Mouse (Mus musculus) limb, embryonic 11.5 days (tissue): ENCODE measurements around the gene Arsa. TPM values are rescaled to one million over a fixed set of nuclear protein-coding genes. Genes with fewer than 3 reads are reported as not detected.

Experiments
- ATAC-seq: fragments of 200-750 bp; cut with Nextera tagmentation; 2 replicates; pipeline ENCODE4 v1.8.0; 2017; ENCODE audit warnings: low read depth; ENCODE audit not compliant: insufficient number of reproducible peaks, low FRiP score, low TSS enrichment
- DNase-seq: peaks from one replicate; pipeline ENCODE4 v3.0.0-alpha.2; 2015; ENCODE audit warnings: low spot score
- H3K27ac ChIP-seq: fragments of 300-500 bp; sonication (generic); replicated peaks from 2 replicates; pipeline ENCODE4 v1.5.1; 2014; ENCODE audit warnings: low read depth, mild to moderate bottlenecking, low read length
- H3K27me3 ChIP-seq: fragments of 300-500 bp; sonication (generic); 2 replicates; pipeline ENCODE4 v1.6.1; 2014; ENCODE audit warnings: mild to moderate bottlenecking, low read length, mixed read lengths; ENCODE audit not compliant: control insufficient read depth, insufficient read depth
- H3K36me3 ChIP-seq: fragments of 300-500 bp; sonication (generic); 2 replicates; pipeline ENCODE4 v1.6.1; 2014; ENCODE audit warnings: mild to moderate bottlenecking, low read length, moderate library complexity, mixed read lengths; ENCODE audit not compliant: control insufficient read depth, insufficient read depth
- H3K4me1 ChIP-seq: fragments of 300-500 bp; sonication (generic); 2 replicates; pipeline ENCODE4 v1.6.1; 2014; ENCODE audit warnings: low read length, mixed read lengths; ENCODE audit not compliant: control insufficient read depth, insufficient read depth
- H3K4me2 ChIP-seq: fragments of 300-500 bp; sonication (generic); 2 replicates; pipeline ENCODE4 v1.6.1; 2014; ENCODE audit warnings: low read depth, mild to moderate bottlenecking, moderate library complexity; ENCODE audit not compliant: severe bottlenecking
- H3K4me3 ChIP-seq: fragments of 300-500 bp; sonication (generic); 2 replicates; pipeline ENCODE4 v1.5.1; 2014; ENCODE audit warnings: low read depth, low read length
- H3K9ac ChIP-seq: fragments of 300-500 bp; sonication (generic); 2 replicates; pipeline ENCODE4 v1.6.1; 2014; ENCODE audit warnings: mild to moderate bottlenecking, low read length
- H3K9me3 ChIP-seq: fragments of 300-500 bp; sonication (generic); 2 replicates; pipeline ENCODE4 v1.6.1; 2016; ENCODE audit warnings: low read length; ENCODE audit not compliant: control insufficient read depth
- WGBS: fragments of 180-500 bp; shearing (Covaris S2); extraction: QIAGEN DNeasy Blood & Tissue Kit; methylation state at CpG from one replicate; pipeline ENCODE4 v1.1.7; 2014; 5-methylcytosine and 5-hydroxymethylcytosine counted together
- polyA plus RNA-seq: library from polyadenylated mRNA; unstranded; fragments of >200 nt; fragmentation: Nextera tagmentation; extraction: Ambion mirVana; gene quantifications from 2 replicates; pipeline ENCODE4 v1.2.1, GENCODE M21; 2014

Arsa gene
- polyA plus RNA-seq, 1 experiment from 2014 or later: 8.4 TPM

- no peaks in the 10 kb centered on the region for H3K36me3 ChIP-seq
- 0 out of 2 replicates have a peak, but pooled peaks cover 2% of the 10 kb centered on the region for H3K27me3 ChIP-seq
- no peak overlapping the region for H3K4me3 ChIP-seq
- WGBS: 85% methylated on average over 7 of the region's 7 CpGs
- DNase-seq (no peak), ATAC-seq (no peak)
- H3K9ac ChIP-seq: no peak overlapping the region
- no peaks in the 10 kb centered on the region for H3K9me3 ChIP-seq
- no peaks in the 10 kb centered on the region for H3K4me1 ChIP-seq
- no peak overlapping the region for H3K4me2 ChIP-seq
- no peak overlapping the region for H3K27ac ChIP-seq
These were observed 17.4 kb downstream of the Arsa start for GRCm38 (mm10) chr15:89459821-89460220.

GRCm38 (mm10) chr15:89458942-89459341 lies 18.3 kb downstream of the Arsa start:
- H3K27ac ChIP-seq: no peak overlapping the region
- no peak overlapping the region for H3K9ac ChIP-seq
- no peaks in the 10 kb centered on the region for H3K9me3 ChIP-seq
- DNase-seq (no peak), ATAC-seq (no peak)
- H3K4me2 ChIP-seq: no peak overlapping the region
- H3K27me3 ChIP-seq: peaks cover 3% of the 10 kb centered on the region
- 92% methylated on average over 15 of the region's 15 CpGs for WGBS
- H3K4me1 ChIP-seq: no peaks in the 10 kb centered on the region
- no peaks in the 10 kb centered on the region for H3K36me3 ChIP-seq
- no peak overlapping the region for H3K4me3 ChIP-seq

- ATAC-seq (no peak), DNase-seq (no peak)
- H3K36me3 ChIP-seq: no peaks in the 10 kb centered on the region
- H3K4me3 ChIP-seq: no peak overlapping the region
- no peak overlapping the region for H3K4me2 ChIP-seq
- no peak overlapping the region for H3K27ac ChIP-seq
- no peak overlapping the region for H3K9ac ChIP-seq
- peaks cover 8% of the 10 kb centered on the region for H3K27me3 ChIP-seq
- H3K9me3 ChIP-seq: no peaks in the 10 kb centered on the region
- 0 out of 2 replicates have a peak, but pooled peaks cover 4% of the 10 kb centered on the region for H3K4me1 ChIP-seq
- WGBS: 78% methylated on average over 6 of the region's 6 CpGs
These were observed 21.6 kb downstream of the Arsa start for GRCm38 (mm10) chr15:89455642-89456041.

- H3K27ac ChIP-seq: no peak overlapping the region
- H3K4me1 ChIP-seq: 0 out of 2 replicates have a peak, but pooled peaks cover 4% of the 10 kb centered on the region
- H3K4me2 ChIP-seq: no peak overlapping the region
- WGBS: 33% methylated on average over 4 of the region's 6 CpGs
- H3K9me3 ChIP-seq: no peaks in the 10 kb centered on the region
- no peak overlapping the region for H3K9ac ChIP-seq
- DNase-seq: no peak
- H3K36me3 ChIP-seq: no peaks in the 10 kb centered on the region
- H3K27me3 ChIP-seq: peaks cover 8% of the 10 kb centered on the region
- ATAC-seq: no peak
- H3K4me3 ChIP-seq: no peak overlapping the region
These were observed 22.4 kb downstream of the Arsa start for GRCm38 (mm10) chr15:89454857-89455256.

DNA sequence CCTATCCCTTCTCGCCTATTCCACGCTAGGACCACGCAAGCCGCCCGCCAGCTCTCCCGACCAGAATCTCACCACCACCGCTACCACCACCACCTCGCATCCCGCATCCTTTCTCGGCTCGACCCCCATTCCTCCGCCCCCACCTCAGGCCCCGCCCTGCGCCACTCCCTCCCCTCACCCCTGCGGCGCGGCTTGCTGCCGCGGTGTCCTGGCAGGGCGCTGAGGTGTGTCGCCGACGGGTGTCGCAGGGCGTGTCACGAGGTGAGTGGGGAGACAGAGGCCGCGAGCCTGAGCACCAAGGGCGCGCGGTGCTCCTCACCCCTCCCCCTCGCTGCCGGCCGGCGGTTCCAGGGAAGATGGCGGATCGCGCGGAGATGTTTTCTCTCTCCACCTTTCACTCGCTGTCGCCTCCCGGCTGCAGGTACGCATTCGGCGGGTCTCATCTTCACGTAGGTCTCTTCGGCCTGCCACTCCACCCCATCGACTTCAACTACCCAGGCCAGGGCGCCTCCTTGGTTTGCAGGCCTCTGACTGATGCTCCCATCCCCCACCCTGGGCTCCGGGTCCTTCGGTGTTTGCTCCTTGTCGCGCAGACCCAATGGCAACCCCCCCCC lies 23.3 kb downstream of the Arsa start, which contains the start of gene Mapk8ip2:
Gene Mapk8ip2, plus strand, starts transcription at position 49 of the 614 bp plus-strand sequence.
- H3K27ac ChIP-seq: no peak within 1 kb of the TSS
- DNase-seq: peak; percentile 39
- 0 out of 2 replicates have a peak, but pooled peaks cover 4% of the 10 kb centered on the region for H3K4me1 ChIP-seq
- peak within 1 kb of the TSS; percentile 88 for H3K4me2 ChIP-seq
- H3K9ac ChIP-seq: no peak within 1 kb of the TSS
- ATAC-seq: peak; percentile 40; the same call in 1 of the 2 replicates
- no peaks in the 10 kb centered on the region for H3K36me3 ChIP-seq
- H3K4me3 ChIP-seq: peak within 1 kb of the TSS; percentile 49
- no peaks in the 10 kb centered on the region for H3K9me3 ChIP-seq
- under 1% methylated on average over 51 of the region's 53 CpGs for WGBS
- H3K27me3 ChIP-seq: peaks cover 8% of the 10 kb centered on the region

GRCm38 (mm10) chr15:89452906-89453864 lies 24.0 kb downstream of the Arsa start:
- peaks cover 8% of the 10 kb centered on the region for H3K27me3 ChIP-seq
- 0 out of 2 replicates have a peak, but pooled peaks cover 4% of the 10 kb centered on the region for H3K4me1 ChIP-seq
- peak; percentile 89 for DNase-seq
- ATAC-seq: peak; percentile 69
- H3K9ac ChIP-seq: no peak overlapping the region
- H3K27ac ChIP-seq: no peak overlapping the region
- 5% methylated on average over 24 of the region's 24 CpGs for WGBS
- H3K4me2 ChIP-seq: peak overlapping the region; percentile 88
- H3K4me3 ChIP-seq: peak overlapping the region; percentile 49
- no peaks in the 10 kb centered on the region for H3K36me3 ChIP-seq
- H3K9me3 ChIP-seq: no peaks in the 10 kb centered on the region

GRCm38 (mm10) chr15:89442486-89443070 lies 34.6 kb downstream of the Arsa start:
- DNase-seq (no peak), ATAC-seq (no peak)
- H3K27ac ChIP-seq: no peak overlapping the region
- no peak overlapping the region for H3K4me2 ChIP-seq
- no peaks in the 10 kb centered on the region for H3K4me1 ChIP-seq
- no peaks in the 10 kb centered on the region for H3K9me3 ChIP-seq
- H3K4me3 ChIP-seq: no peak overlapping the region
- no peak overlapping the region for H3K9ac ChIP-seq
- WGBS: 39% methylated on average over 8 of the region's 8 CpGs
- H3K36me3 ChIP-seq: no peaks in the 10 kb centered on the region
- H3K27me3 ChIP-seq: no peaks in the 10 kb centered on the region

DNA sequence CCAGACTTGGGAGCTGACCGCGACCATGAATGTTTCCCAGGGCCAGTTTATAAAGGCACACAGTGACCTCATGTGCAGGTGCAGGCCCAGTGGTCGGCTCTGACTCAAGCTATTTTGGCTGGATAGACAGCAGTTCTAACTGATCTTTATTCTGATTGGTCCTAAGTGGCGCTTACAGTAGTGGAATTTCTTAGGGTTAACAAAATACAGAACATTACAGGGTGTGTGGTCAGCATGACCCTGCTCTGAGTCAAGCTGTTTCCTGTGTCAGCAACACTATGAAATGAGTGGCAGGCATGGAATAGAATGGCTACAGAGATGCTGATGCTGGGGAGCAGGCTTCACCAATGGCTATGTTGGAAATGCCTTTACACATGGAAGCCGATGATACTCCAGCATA lies 41.3 kb downstream of the Arsa start:
- DNase-seq (no peak), ATAC-seq (no peak)
- Histone ChIP-seq H3K27ac (no peak overlapping the region), H3K9me3 (no peaks in the 10 kb centered on the region), H3K27me3 (no peaks in the 10 kb centered on the region), H3K4me1 (no peaks in the 10 kb centered on the region), H3K36me3 (no peaks in the 10 kb centered on the region), H3K9ac (no peak overlapping the region), H3K4me2 (no peak overlapping the region), H3K4me3 (no peak overlapping the region)
- WGBS: 76% methylated on average over 5 of the region's 5 CpGs
